Mouse (Mus musculus) brain, adult 2 months (tissue): ENCODE measurements around the gene Pkp1.

Experiments
- DNase-seq: peaks from one replicate; pipeline ENCODE4 v3.0.0; 2011; ENCODE audit warnings: low read depth, low spot score

Pkp1 gene

DNA sequence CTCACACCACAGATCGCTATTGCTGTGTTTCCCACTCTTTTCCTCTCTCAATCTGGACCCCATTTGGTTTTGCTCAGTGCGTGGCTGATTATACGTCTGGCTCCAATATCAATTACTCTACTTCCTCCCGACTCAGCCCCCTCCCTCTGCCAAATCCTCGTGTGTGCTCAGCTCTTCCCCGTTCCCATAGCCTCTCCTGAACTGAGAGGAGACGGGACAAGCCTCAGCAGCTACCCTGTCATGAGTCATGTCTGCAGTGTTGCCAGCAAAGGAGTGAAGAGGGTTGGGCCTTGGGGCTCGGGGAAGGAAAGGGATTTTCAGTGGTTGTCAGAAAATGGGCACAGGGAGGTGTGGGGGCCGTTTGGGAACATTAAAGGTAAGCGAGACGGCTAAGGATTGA, 12.3 kb downstream of the Pkp1 start:
- DNase-seq = peak; percentile 60

DNA sequence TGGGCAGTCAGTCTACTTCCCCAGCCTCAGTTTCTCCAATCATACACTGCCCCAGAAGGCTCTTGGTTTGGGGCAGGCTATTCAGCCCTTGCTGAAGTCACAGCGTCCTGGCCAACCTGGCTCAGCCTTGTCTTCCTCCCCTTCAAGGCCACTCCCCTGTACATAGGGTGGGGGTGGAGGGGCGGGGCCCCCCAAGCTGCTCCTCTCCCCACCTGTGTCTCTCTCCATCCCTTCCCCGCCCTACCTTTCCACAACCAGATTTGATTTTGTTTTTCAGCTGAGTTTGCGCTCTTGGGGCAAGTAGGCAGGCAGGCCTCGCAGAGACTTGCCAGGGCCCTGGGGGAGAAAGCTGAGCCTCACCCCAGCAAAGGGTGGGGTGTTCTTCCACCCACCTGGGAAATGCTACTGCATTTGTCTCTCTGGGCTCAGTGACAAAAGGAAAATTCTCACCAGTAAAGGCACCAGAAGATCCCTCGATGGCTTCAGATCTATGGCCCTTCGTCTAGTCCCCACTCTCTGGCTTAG, 19.0 kb downstream of the Pkp1 start:
- DNase-seq = peak; percentile 5

DNA sequence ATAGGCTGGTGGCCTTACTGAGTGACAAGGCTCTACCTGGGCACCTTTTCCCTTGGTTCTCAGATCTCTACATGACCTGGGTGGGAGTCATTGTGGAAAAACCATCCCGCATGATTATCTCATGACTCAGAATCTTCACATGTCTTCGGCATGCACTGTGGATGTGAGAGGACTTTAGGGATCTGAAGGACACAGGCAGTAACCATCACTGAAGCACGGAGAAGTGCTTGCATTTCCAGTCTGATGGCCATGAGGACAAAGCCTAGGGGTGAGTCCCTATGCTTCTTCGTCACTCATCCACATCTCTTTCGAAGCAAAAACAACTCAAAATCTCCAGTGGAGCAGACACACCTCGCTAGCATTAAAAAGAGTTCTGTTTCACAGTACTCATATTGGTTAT, 19.7 kb downstream of the Pkp1 start:
- DNase-seq = no peak

DNA sequence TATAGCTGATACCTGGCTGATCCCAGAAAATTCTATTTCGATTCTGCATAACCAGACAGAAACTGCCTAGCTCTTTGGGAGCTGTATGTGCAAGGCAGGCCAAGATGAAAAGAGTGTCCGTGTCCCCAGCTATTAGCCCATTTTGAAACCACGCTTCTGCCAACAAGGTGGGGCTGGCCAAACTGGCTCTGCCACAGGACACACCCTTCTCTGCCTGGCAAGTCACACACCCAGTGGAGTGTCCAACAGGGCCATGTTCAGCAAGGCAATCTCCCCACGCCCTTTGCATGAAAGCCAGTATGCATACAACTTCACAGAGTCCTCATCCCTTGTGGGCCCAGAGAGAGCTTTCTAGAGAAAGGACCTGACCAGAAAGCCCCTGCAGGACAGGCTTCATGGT, 23.6 kb downstream of the Pkp1 start:
- DNase-seq = no peak

DNA sequence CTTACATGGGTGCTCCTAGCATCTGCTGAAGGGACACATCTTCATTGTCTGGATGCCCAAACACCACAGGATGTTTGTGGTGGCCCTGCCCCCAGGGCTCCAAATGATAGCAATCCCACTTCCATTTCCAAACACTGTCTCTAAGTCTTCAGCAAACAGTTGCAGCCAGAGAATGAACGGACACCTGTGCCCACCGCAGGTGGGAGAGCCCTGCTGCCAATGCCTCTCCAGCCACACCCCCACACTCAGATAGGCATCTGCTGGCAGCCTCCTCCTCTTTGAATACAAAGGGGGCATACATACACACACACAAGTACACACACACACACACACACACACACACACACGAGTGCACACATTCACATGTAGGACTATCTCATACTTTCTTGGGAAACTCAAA, 25.6 kb downstream of the Pkp1 start:
- DNase-seq = no peak

DNA sequence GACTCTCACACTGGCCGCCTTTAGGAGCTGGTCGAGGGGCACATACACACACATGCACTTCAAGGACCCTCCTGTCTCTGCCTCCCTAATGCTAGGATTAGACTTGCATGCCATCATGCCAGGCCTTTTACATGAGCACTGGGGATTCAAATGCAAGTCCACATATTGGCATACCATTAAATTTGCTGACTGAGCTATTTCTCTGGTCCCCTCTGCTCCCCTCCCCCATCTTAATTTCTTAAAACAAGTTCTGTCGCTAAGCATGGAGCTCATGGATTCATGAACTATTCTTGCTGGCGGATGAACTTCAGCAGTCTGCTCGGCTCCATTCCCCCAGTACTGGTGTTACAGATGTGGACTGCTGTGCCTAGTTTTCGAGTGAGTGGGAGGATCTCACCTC, 26.2 kb downstream of the Pkp1 start:
- DNase-seq = no peak

DNA sequence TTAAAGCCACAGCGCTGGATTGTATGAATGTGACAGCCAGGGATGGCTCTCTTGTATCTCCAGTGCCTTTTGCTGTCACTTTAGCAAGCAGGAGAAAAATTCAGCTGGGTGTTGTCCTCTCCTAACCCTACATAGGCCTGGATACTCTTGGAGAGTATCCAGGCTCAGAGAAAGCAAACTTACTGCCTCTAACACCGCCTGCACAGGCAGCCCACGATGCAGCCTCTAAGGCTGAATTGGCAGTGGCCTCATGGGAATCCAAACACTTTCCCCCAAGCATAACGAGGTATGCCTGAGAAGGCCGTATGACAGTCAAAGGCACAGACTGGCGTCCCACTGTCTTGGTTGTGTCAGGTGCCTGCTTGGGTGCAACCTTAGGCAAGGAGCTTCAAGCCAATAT, 26.8 kb downstream of the Pkp1 start:
- peak; percentile 59 for DNase-seq

DNA sequence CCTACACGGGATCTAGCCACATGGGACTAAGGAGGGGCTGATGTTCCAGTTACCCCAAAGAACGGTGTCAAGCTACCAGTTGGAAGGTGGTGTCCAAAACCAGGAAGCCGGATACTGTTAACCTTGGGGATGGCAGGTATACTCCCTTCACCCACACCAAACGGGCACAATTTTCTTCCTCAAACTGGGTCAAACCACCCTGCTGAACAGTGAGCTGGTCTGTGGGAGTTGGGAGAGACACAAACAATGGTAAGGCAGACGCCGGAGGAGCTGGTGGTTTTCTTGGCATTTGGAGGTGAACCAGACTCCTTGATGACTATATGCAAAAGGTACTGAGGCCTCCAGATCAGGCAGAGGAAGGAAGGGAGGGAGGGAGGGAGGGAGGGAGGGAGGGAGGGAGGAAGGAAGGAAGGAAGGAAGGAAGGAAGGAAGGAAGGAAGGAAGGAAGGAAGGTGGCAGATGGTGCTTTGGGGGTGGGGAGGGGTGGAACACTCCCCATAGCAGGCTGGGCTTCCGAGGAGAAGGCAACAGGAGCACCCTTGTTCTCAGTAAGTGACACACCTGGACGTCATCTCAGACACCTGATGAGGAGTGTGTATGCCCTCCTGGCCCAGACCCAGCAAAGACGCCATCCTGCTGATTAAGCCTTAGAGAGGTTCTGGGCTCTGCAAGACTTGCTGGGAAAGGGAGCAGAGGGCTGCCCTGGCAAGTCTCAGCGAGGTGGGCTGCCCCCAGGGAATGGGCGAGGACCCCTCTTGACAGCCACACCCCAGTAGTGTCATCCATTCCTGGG, 27.4 kb downstream of the Pkp1 start:
- peak; percentile 63 for DNase-seq

DNA sequence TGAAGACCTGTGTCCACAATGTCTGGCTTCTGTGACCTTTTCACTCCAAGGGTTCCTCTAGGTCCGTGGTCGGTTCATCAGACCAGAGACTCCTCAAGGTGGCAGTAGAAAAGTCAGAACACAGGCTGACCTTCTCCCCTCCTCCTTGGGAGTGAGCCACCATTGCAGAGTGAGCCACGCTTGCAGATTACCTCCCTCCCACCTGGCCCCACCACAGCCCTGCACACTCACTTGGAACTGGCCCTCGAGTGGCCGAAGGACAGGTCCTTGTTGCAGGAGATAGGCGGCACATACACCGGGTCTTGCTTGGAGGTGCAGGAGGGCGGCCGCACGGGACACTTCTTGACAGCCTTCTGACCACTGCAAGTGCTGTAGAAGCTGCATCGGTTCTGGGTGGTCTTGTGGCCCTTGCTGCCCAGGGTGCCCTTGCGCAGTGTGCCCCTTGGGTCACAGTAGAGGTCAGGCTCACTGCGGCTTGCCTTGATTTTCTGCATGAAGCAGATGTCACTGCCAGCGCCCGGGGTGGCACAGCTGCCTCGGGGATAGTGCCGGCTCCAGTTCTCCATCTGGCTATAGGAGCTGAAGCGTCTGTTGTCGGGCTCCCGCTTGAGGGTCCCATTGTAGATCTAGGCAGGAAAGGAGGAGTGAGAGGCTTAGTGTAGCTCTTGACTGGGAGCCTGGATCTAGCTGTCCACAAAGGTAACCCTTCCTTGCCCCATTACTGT, 29.4 kb downstream of the Pkp1 start:
- no peak for DNase-seq

DNA sequence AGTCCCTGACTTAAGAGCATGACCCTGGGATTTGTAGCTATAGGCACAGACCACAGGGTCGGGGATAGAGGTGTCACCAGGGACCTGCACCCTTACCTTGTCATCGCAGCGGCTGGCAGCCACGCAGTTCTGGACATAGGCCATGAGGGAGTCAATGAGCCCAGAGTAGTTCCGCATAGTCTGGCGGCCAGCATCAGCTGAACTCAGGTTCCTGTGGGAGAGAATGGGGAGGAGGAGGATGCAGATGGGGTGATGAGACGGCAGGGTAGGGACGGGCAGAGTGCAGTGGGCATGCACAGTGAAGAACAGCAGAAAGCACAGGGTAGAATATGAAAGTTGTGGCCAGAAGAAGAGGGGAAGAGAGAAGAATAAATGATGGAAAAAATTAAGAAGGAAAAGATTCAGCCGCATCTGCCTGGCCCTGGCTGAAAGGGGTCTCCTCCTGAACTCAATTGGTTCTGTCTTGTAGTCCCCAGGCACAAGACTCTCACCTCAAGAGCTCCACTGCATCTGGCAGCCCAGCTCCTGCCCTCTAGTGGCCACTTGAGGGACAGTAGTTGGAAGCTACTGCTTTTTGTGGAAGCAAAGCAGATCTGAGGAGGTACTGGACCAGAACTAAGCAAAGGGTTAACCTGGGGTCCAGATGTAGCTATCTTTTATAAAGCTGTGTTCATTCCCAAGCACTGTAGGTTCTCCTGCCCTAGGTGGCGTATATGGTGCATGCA, 36.5 kb downstream of the Pkp1 start:
- peak; percentile 77 for DNase-seq

DNA sequence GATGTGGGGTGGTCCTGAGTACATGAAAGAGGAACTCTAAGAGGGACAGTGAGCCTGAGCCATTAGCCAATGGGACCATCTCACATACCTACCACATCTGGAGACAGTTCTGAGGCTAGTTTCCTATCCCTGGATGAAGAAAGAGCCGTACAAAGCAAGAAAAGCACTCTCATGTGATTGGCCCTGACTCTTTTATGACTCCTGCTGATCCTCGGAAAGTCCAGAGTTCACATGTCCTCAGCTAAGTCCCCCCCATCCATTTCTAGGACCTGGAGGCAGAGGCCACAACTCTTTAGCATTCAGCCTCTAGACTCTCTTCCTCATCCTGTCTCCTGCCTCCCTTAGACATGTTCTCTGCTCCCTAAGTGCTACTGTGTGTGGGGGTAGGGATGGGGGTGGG, 41.8 kb downstream of the Pkp1 start:
- DNase-seq = no peak

DNA sequence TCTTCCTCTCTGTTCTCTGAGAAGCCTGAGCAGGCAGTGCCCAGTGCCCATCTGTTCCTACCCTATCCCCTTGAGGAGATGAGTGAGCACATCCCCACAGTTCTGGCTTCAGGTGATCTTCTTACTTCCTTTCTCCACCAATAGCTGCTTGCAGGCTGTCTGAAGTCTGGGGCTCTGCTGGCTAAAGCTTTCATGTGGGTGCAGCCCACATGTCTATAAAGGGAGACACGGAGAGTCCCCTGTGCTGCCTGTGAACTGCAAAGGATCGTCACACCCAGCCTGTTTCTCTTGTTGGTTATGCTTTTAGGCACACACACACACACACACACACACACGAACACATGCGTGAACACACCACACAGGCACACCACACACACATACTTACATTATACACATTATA, 46.0 kb downstream of the Pkp1 start:
- peak; percentile 59 for DNase-seq

DNA sequence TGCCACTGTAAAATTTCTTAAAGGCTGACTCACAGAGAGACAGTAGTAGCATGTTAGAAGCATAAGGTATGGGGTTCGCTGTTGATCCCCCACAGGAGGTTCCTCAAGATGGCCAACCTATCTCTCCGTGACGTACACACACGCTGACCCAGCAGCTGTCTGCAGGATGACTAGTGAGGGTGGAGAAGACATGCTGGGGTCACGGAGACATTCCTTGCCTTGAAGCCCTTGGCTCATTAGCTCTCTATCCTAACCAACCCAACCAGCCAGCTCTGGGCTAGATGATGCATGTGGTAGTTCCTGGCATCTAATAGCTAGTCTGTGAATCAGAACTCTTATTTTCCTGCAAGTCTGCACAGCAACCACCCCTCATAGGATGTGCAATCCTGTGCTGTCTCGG, 50.4 kb downstream of the Pkp1 start:
- DNase-seq = peak; percentile 31

DNA sequence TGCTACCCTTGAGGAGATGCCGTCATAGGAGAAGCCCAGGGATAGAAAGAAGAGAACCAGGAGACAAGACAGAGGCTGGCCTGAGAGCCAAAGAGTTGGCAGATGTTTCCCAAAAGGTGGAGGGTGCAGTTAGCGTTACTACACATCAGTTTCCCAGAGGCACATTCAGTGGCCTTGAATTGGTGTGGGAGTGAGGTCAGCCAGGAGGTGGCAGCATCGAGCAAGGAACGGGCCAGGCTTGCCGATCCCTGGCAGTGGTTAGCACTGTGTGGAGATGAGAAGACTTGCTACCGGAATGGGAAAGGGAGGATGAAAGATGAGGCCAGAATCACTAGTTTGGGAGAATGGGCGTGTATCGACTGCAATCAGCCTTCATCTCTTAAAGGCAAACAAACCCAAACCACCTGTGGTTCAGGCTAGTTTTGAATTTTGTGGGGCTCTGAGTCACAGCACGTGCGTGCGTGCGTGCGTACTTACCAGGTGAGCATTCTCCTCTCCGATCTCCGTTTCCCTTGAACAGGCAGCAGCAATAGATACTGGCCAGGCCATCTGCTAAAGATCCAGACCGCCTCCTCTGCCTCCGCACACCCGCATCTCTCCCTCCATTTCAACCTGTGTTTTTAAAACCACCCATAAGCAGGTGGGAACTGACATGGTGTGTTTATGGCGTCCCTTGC, 53.4 kb downstream of the Pkp1 start:
- peak; percentile 89 for DNase-seq

DNA sequence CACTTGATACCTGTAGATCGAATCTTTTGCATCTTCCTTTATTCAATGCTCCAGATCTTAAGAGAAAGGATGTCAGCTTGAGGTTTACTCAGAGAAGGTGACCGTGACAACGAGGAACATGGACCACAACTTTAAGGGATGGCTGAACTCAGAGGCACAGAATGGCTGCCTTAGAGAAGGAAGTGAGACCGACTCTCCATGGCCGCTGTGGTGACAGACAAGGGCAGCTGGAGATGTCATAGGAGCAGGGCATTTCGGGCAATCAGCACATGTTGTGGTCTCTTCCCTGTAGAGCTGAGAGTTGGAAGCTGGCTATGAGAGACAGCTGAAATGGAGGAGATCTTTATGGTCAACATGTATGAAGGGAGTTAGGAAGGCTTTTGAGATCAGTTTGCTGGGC, 54.2 kb downstream of the Pkp1 start:
- DNase-seq = no peak

DNA sequence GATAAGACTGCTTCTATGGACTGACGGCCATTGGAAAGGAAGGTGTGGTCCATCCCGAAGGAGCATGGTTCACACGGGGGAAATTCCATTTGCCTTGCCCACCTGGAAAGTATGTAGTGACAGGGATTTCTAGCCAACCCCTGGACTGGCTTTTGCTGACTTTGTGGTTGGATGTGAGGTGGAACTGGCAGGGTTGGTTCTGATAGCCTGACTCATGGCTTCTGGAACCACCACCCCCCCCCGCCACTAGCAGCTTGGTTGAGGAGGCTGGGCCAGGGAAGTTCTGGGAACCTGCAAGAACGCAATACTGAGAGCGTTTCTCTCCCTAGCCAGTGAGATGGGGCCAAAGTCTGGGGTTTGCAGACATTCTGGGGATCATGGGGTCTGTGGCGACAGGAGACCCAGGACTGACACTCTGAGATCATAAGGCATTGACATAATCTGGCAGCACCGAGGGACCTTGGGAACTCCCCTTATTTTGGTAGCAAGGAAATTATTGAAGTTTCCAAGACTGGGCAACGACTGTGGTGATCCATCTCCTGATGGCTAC, 55.1 kb downstream of the Pkp1 start:
- no peak for DNase-seq

DNA sequence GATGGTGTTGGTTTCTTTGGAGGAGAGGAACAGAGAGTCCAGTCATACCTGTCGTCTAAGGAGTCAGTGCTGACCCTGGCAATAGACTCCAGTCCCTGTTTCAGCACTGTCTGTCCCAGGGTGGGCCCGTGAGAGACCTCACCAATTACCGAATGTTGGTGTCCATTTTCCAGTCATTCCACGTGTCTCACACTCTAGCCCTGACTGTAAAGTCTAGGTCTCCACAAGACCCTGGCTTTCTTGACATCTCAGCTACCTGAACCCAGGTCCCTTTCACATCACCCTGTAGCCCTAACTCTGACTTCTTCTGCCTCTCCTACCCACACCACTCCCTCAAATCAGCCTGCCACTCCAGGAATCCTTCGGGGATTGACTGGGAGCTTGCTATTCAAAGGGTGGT, 56.4 kb downstream of the Pkp1 start:
- DNase-seq = no peak

DNA sequence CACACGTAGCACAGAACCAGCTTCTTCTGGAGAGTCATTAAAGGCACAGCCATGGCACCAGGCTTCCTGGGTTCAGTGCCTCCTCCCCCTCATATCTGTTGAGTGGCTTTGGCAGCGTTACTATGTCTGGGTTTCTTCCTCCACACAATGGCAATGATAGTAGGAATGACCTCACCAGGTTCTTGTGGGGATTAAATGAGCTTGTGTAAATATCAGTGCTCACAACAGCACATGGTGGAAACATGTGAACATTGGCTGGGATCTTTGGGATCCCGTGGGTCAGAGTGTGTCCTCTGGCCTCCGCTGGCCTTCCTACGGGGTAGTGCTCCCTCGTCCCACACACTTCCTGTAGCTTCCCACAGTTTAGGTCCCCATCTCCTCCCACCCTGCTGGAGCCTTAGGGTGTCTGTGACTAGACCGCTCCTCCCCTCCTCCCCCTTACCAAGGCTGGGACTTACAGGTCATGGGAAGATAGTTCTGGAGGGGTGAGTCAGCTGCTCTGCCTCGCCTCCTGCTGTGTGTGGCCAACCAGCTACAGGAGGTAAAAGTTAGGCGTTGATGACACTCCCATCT, 56.9 kb downstream of the Pkp1 start:
- DNase-seq = no peak

DNA sequence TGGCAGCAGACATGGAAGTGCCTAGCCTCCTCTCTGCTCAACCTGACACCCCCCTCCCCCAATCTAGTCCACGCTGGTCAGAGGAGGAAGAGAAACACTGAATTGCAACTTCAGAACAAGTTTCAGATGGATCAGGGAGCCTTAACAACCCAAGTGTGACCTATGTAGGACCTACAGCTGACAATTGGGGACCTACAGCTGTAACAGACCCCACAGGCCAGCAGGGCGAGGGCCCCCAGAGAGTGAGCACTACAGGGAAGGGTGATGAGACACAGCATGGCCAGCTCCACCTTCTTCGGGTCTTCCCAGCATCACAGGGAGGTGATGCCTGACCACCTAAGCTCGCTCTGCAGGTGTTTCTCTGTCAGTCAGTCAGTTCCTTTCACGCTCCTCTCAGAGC, 57.9 kb downstream of the Pkp1 start:
- DNase-seq = no peak

DNA sequence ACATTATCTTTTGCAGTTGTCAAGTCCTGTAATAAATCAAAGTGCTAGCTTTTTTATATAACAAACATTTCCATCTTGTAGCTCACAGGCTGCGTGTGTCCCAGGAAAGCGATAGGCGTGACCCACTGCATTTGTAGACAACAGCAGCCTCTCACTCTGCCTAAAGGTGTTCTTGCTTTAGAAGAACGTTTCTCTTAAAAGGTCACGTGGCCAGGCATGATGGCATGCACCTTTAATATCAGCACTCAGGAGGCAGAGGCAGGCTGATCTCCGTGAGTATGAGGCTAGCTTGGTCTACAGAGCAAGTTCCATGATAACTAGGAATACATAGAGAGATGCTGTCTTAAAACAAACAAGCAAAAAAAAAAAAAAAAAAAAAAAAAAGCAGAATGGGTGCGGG, 60.5 kb downstream of the Pkp1 start:
- DNase-seq = no peak

DNA sequence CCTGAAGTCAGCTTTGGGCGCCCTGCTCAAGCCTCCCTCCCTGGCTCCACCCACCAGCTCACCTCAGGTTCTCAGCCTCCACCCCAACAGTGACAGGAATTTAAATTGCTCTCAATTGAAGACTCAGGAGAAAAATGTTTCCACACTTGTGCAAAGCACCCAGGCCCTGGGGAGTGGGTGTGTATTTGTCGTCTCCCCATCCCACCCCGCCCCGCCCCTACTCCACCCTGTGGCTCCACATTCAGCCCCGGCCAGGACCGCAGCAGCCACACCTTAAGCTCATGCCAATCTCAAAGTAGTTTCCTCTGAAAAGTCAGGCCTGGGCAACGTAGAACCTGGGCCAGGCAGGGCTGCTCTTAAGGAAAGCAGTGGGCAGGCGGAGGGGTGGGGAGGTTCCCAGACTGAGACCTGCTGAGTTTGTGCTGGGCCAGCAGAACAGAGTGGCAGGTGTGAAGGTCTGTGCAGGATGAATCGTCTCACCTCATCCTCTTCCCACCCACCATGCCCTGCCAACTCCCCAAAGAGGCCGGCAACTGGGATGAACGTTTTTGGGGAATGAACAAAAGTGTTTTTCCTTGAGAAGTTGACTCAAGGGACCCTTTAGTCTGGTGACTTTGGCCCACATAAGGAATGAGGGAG, 61.8 kb downstream of the Pkp1 start:
- DNase-seq = no peak
